Mouse (Mus musculus) cerebellum, postnatal 4 days (tissue): Measurements from ENCODE around the gene Gata2.

Experiments used
- DNase-seq, 2 experiments: peaks; one replicate each; pipeline ENCODE4 v3.0.0; 2022; ENCODE audit warnings: low spot score in 2 of 2, mixed read lengths in 1 of 2

Gene Gata2

GRCm38 (mm10) chr6:88208321-88208720, 14.6 kb downstream of the Gata2 start:
- DNase-seq: no peak

- no peak for DNase-seq
These were observed 15.8 kb downstream of the Gata2 start for GRCm38 (mm10) chr6:88209453-88209852.

- DNase-seq: no peak
These were observed 16.5 kb downstream of the Gata2 start for GRCm38 (mm10) chr6:88210182-88210581.

GRCm38 (mm10) chr6:88215797-88216196, 22.1 kb downstream of the Gata2 start:
- DNase-seq: no peak

GRCm38 (mm10) chr6:88216199-88216598, 22.5 kb downstream of the Gata2 start:
- DNase-seq: no peak

- no peak for DNase-seq
These were observed 25.4 kb downstream of the Gata2 start for GRCm38 (mm10) chr6:88219094-88219493.

- no peak for DNase-seq
These were observed 28.3 kb downstream of the Gata2 start, which contains the start of gene Dnajb8 for GRCm38 (mm10) chr6:88221968-88222367. Dnajb8 (plus strand) TSS chr6:88222268.

GRCm38 (mm10) chr6:88226570-88226994, 32.9 kb downstream of the Gata2 start:
- DNase-seq: no peak

- no peak for DNase-seq
These were observed 33.8 kb downstream of the Gata2 start for GRCm38 (mm10) chr6:88227537-88227936.

- DNase-seq: no peak
These were observed 35.5 kb downstream of the Gata2 start for GRCm38 (mm10) chr6:88229221-88229620.

GRCm38 (mm10) chr6:88231821-88232220, 38.1 kb downstream of the Gata2 start:
- DNase-seq: no peak

GRCm38 (mm10) chr6:88232221-88232620, 38.5 kb downstream of the Gata2 start:
- no peak for DNase-seq

GRCm38 (mm10) chr6:88233996-88234395, 40.3 kb downstream of the Gata2 start:
- DNase-seq: no peak

- no peak for DNase-seq
These were observed 41.8 kb downstream of the Gata2 start for GRCm38 (mm10) chr6:88235461-88235860.

- no peak for DNase-seq
These were observed 42.3 kb downstream of the Gata2 start for GRCm38 (mm10) chr6:88235983-88236382.

GRCm38 (mm10) chr6:88236513-88236912, 42.8 kb downstream of the Gata2 start:
- DNase-seq: no peak

- peak in 1 of 2 experiments; percentile 64 for DNase-seq
These were observed 48.9 kb downstream of the Gata2 start for GRCm38 (mm10) chr6:88242604-88243003.

- no peak for DNase-seq
These were observed 55.5 kb downstream of the Gata2 start for GRCm38 (mm10) chr6:88249231-88249630.

GRCm38 (mm10) chr6:88251396-88251795, 57.7 kb downstream of the Gata2 start:
- DNase-seq: no peak

- DNase-seq: no peak
These were observed 58.2 kb downstream of the Gata2 start for GRCm38 (mm10) chr6:88251798-88252478.

- no peak for DNase-seq
These were observed 60.4 kb downstream of the Gata2 start for GRCm38 (mm10) chr6:88254082-88254481.

GRCm38 (mm10) chr6:88255435-88255834, 61.7 kb downstream of the Gata2 start:
- no peak for DNase-seq
